Mouse (Mus musculus) kidney, postnatal 10 days (tissue): Measurements from ENCODE around the gene Myl9.

Experiments used
- DNase-seq: peaks from one replicate; pipeline ENCODE4 v3.0.0; 2021; ENCODE audit warnings: mixed read lengths

Myl9 gene

DNA sequence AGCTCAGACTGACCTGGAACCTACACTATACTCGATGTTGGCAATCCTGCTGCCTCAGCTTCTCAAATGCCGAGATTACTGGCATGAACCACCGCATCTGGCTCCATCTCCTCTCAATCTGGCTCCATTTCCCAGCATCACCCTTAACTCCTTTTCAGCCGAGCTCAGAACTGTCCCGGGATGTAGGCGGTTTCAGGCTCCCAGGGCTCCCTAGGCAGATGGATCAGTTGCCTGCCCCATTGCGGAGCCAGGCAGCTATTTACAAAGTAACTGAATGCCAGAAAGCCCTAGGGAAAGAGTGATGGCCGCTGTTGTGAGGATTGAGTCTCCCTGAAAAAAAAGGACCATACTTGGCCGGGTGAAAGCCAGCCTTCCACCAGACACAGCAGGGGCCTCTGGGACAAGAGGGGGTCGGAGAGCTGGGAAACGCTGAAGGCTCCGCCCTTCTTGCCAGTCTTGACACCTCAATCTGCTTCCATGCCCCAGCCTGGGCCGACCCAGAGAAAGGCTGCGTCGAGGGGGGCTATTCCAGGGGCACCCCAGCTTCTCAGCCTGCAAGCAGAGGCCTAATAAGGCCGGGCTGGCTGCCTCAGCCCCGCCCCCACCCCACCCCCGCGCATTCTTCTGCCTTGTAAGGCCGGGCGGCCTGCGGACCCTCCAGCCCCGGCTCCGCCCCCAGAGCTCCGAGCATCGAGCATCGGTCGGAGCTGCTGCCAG lies at the start of gene Myl9:
Gene Myl9 (plus strand): TSS at position 683 of the 717 bp plus-strand sequence.
- DNase-seq: peak; percentile 85

DNA sequence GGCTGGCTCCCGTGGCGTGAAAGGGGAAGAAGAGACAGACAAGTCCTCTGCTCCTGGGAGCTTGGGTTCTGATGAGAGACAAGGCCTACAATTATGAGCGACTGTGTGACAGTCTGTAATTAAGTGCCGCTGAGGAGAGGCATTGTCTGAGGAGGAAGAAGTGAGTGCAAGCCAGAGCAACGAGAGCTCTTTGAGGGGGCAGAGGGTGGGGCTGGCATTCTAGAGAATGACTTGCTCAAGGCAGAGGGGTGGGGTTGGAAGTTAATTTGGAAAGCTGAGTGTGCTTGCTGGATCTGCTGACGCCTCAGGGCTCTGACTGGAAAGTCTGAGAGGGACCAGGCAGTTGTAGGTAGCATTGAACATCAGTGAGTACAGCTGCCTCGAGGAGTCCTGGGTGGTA lies 48.9 kb upstream of the Myl9 start:
- no peak for DNase-seq

DNA sequence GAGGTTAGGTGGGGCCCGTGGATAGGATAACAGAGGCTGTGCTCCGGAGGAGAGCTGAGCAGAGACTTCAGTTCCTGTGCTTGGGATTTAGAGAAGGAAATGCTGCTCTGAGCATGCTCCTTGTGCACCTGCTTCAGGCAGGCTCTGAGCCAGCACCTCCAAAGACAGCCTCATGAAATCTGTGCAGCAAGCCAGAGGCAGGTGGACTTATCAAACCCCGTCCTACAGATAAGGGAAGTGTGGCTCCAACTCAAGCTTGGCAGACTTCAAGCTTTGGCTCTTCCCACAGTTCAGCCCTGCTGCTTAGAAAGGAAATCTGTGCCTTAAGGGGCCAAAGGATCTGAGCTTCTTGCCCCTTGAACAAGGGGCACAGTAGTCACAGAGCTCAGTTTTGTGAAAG lies 48.3 kb upstream of the Myl9 start:
- no peak for DNase-seq

DNA sequence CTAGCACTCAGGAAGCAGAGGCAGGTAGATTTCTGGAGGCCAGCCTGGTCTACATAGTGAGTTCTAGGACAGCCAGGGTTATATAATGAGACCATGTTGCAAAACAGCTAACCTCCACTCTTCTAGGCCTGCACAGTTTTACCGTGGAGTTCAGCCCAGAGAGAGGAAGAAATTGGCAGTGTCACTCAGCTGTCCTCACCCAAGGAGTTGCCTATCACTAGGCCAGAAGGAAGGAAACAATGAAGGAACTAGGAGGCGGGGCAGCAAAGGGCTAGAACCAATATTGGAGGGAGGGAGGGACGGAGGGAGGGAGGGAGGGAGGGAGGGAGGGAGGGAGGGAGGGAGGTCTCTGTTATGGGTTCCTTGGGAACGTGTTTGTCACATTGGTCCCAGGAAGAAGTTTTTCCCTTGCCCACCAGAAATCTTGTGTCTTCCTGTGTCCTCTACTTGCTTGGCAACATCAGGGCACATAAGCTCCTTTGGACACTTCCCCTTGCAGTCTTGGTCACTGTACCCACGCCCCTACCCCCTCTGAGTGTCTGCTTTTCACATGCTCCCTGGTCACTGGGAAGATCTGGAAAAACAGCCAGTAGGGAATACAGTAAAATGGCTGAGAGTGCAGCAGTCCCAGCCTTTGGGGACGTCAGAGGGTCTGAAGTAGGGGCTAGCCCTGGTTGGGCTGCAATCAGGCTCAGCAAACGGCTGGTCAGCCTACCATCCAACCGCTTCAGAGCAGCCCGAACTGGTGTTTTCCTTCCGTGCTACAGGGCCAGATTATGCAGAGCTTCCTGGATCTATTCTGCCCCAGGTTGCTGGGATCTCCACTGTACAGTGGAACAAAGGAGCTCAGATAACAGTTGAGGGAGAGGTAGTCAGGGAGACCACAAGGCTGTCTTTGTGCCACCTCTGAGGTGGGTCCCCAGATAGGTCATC lies 45.4 kb upstream of the Myl9 start:
- DNase-seq: no peak

DNA sequence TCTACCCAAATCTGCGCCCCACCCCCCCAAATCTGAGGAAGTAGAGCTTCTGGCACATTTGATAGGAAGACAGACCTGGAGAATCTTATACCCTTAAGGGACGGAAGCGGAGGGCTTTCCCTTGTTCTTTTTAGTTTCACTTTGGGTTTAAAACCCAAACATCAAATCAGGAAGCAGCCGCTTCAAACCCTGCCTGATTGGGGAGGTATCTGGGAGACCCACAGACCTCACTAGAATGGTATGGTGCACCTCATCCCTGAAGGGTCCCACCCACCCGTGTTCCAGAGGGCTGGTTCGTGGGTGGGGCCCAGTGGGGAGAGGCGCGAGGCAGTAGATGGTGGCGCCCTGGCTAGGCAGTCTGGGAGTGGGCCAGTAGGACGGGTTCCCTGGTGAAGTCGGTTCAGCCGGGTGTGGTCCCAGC lies 44.7 kb upstream of the Myl9 start:
- DNase-seq: no peak

DNA sequence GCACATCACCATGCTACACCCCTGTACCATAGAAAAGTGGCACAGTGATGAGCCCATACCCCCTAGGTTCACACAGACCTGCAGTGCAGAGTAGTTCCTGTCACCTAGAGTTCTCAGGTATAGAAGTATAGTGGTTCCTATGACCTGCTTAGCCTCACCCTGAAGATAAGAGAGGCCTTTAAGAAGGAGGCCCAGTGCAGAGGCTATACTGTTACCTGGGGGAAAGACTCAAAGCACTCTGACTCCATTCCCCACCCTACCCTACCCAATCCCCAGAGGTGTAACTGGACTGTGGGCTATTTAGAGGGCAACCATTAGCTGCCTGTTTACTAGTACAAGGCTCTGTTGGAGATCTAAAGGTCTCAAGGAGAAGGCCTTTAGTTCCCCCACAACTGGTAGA lies 43.6 kb upstream of the Myl9 start:
- DNase-seq: no peak

DNA sequence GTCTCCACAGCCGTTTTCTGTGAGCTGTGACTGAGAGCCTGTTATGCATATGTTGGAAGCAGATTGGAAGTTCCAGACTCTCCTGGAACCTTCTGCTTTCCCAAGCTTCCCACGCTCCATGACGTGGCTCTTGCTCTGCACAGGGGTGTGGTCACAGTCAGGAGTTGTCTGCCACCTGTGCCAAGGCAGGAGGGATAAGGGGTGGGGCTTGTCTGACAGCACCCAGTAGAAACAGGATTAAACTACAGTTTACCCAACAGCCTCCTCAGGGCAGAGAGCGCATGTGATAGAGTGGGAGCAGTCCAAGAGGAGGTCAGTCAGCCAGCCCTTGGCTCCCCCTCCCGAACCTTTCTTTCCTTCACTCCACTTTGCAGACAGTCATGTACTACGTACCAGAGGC lies 43.1 kb upstream of the Myl9 start:
- DNase-seq: peak; percentile 82

DNA sequence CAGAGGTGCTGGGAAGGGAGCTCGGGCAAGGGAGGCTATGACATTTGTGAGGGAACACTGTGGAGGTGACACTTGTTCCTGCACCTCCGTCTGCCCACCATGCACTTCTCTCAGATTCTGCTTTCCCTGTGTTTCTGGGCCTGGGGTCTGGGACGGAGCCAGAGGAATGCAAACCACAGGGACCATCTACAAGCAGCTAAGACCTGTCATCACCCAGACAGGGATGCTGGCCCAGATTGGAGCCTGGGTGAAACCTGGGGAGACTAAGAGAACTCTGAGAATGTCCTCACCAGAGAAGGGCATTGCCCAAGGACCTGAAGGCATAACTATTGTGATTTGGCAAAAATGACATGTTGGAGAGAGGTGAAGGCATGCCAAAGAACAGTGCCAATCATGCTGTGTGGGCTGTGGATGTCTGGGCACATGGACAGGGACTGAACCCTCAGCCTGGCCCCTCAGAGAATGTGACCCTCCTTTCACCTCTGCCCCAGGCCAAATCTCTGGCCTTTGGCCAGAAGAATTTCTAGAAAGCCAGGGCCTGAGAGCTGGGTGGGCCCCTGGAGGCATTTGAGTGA lies 39.4 kb upstream of the Myl9 start:
- DNase-seq: no peak

DNA sequence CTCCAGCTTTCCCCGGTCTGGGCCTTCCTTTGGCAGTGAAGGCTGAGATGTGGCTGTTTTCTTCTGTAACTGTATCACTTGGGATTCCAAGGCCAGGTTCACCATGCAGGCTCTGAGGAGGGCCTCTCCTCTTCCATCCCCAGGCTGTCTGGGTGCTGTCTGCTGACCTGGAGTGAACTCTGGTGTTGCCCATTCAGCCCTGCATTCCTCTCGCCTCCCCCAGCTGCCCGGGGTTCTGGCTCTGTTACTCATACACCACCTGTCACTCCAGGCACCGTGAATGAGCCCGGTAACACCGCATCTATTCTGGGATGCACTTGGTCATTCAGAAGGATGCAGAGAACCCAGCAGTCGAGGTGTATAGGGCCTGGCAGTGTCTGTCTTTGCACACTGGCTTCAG lies 38.4 kb upstream of the Myl9 start:
- peak; percentile 65 for DNase-seq

DNA sequence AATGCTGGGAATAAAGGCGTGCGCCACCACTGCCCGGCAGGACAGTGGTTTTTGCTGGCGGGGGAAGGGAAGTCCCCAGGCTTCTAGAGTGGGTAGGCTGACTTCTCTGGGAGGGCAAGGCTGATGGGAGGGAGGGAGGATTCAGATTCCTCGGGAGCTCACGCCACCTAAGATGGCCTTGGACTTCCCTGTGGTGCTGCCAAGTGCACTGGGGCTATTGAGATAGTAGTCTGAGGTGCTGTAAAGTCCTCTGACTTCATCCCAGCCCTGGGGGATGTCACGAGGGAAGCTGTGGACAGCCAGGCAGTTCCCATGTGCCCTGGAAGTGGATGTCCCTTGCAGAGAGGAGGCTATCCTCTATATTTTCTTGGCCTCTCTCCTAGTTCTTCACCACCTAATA lies 37.2 kb upstream of the Myl9 start:
- DNase-seq: no peak

DNA sequence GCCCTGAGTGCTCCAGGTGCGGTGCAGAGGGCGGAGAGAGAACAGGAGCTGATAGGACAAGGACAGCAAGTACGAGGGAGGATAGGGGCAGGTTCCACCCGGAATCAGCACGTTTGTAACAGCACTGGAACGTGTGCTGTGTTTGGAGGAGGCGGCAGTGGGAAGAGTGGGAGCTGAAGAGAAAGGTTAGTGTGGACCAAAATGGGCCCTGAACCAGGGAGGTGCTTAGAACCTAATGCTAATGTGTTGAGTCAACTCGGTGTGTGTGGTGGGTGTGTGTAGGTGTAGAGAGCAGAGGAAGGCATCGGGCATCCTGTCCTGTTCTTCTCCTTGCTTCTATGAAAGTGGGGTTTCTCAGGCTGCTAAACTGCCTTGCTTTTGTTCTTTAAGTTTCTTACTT lies 34.0 kb upstream of the Myl9 start:
- no peak for DNase-seq

DNA sequence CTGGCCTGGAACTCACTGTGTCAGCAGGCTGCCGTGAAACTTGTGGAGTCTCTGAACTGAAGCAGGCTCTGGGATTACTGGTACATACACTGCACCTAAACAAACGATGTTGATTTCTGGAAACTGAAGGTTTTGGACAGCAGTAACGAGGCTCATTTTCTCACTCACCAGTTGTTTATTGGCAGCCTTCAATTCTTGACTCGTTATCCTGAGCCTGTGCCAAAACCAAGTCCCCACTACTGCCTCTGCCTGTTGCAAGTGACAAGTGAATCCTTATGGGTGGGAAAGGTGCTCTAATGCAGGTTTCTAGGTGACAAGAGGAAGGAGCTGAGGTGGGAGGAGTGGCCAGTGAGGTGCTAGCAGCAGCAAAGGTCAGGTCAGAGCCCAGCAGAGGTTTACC lies 33.2 kb upstream of the Myl9 start:
- no peak for DNase-seq

DNA sequence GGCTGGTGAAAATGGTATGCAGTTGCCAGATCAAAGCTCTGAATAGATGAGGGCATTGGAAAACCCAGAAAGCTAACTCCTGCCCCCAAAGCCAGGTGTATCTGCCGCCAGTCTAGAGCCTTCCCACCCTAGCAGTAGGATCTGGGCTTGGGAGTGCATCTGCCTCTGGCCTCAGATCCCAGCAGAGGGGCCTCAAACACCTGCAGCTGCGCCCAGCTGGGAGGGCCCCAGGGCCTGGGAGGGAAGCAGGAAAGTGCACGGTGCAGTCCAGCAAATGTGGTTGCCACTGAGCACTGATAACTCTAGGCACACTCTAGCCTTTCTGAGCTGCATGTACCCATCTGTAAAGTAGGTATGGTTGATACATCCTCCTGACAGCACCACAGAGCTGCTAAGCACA lies 32.0 kb upstream of the Myl9 start:
- DNase-seq: no peak

DNA sequence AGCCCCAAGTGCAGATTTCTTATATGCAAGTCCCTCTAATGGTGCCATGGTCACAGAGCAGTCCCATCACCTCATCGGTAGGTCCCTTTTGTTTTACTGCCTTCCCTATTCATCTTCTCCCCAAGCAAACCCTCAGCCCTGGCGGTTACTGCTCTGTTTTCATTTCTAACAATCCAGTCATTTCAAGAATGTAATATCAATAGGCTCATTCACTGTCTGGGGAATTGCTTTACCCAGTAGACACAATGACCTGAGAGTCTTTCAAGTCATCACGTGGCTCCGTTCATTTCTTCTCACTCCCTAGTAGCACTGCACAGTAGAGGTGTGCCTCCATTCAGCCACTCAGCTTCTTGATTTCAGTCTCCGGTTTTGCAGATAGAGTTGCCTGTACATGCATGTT lies 30.8 kb upstream of the Myl9 start:
- DNase-seq: no peak

DNA sequence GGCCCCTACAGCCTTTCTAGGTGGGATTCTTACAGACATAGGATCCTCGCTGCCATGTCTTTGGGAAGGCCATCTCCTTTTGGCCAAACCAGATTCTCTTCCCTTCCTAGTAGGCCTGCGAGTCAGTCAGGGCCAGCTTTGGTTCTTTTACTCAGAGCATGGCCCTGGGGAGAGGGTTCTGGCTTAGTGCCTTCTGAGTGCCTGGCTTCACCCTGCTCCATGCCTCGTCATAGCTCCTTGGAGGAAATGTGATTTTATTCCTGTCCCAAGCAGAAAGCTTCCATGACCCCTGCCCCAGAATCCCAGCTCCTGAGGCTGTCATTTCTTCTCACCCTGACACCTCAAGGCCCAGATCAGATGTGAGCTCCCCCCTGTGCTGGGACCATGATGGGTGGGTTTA lies 27.9 kb upstream of the Myl9 start:
- no peak for DNase-seq

DNA sequence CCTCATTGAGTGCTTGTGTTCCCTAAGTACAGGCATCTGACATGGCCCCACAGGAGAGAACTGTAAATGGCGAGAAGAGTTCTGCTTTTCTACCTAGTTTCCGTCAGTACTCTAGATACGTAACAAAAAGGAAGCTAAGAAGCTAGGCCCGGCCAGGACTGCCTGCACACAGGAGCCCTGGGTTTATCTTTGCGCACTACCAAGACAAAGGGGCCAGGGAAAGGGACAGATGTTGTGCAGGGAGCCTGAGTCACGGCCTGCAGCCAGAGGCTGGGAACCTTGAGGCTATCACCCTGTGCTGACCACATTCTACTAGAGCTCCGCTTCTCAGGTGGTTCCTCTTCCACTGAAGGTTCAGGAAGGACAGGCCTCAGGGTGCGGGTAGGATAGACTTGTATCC lies 25.5 kb upstream of the Myl9 start:
- DNase-seq: no peak

DNA sequence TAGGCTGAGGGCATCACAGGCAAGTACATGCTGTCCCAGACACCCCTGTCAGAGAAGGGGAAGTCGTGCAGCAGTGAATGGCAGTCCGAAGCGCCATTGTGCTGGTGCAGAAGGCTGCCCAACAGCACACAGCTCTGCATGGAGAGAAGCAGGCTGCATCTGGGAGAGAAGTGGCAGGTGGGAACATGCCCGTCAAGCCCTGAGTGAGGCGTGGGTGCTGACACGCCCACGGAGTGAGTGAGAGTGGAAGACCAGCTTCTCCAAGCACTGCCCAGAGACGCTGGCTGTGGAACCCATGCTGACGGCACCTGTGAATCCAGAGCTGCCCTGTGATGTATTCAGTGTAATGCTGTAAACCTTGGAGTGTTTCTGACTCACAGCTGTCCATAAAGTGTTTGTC lies 18.3 kb upstream of the Myl9 start:
- DNase-seq: no peak

DNA sequence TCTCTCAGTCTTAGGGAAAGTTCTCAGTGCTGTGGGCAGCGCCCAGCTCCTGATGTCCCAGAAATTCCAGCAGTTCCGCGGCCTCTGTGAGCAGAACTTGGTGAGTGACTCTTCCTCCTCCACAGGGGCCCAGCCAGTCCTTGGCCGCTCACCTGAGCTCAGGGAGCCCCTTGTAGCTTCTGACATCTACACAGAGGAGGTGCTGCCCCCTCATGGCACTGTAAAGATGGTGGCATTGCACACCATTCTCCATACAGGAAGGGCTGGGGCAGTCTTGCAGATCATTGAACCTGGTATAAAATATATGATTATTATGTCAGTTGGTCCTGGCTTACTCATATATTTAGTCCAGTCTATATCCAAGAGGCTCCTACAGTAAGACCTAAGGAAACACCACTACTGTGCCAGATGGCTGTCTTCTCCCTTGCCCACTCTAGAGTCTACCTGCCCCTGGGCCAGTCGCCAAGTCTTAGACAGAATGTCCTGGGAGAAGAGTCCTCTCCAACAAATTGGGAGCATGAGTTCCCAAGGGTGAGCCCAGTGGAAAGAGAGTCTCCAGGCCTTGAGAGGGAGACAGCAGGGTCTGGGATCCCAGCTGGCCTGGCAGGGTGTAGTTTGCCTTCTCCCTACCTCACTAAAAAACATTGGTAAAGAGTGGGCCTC lies 14.2 kb upstream of the Myl9 start:
- DNase-seq: peak; percentile 58

DNA sequence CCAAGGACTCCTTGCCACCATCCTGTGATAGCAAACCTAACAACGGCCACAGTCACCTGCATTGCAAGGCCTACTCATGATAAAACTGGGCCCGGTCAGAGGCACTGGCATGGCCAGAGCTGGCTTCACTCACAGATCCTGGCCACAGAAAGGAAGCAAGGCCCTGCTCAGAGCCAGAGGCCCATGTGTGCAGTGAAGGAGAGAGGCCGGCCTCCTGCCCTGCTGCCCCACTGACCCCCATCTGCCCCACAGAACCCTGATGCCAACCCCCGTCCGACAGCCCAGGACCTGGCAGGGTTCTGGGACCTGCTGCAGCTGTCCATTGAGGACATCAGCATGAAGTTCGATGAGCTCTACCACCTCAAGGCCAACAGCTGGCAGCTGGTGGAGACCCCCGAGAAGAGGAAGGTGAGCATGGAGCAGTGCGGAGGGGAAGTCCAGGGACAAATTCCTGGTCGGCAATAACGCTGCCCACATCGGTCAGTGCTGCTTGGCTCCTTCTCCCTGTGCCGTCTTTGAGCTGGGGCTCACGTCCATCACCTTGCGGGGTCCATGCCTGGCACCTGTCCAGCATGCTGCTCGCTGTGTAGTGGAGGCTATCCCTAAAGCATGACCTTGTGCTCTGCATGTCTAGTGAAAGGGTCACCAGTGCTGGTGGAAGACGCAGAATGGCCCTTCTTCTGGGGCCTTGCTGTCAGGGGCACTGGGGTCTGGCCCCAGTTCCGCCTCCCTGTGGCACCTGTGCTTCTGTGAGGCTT lies 13.5 kb upstream of the Myl9 start:
- DNase-seq: no peak

DNA sequence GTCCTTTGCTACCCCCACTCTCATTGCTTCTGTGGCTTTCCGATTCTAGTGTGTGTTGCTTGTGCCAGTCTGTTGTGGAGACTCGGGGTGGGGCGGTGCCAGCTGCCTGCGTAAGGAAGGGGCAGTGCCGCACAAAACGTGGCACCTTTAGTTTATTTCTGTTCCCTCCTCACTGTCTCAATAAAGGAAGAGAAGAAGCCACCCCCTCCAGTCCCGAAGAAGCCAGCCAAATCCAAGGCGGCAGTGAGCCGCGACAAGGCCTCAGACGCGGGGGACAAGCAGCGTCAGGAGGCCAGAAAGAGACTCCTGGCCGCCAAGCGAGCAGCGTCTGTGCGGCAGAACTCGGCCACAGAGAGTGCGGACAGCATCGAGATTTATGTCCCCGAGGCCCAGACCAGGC lies 12.7 kb upstream of the Myl9 start:
- DNase-seq: peak; percentile 61

DNA sequence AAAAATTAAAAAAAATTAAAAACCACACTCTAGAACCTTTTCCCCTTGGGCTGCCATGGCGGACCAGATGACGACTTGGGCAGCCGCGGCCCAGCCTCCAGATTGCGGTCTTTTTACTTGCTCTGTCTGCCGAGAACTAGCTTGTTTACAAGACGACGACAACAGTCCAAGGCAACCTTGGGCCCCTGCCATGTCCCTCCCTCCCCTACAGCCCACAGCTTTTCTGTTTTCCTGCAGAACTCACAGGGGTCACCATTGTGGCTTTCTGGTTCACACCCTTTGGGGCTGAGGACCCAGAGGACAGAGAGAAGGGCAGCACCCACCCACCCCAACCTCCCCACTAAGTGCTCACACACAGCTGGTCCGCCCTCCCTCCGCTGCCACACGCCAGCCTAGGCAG lies 12.1 kb upstream of the Myl9 start:
- peak; percentile 90 for DNase-seq

DNA sequence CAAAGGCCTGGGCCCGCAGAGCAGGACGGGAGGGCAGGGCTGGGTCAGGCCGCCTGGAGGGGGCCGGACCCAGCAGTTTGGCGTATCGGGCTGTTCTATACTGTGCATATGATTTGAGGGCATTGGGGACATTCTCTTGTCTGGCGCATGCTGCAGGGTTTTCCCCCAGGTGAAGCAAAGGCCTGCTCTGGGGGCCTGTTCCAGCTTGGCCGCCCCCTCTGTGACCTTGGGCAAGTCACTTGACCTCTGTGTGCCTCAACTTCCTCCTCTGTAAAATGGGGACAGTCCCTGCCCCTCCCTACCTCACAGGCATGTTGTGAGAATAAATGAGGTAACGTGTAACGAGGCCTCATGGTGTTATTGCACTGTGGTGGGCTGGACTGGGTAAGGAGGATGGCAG lies 11.2 kb upstream of the Myl9 start:
- DNase-seq: no peak

DNA sequence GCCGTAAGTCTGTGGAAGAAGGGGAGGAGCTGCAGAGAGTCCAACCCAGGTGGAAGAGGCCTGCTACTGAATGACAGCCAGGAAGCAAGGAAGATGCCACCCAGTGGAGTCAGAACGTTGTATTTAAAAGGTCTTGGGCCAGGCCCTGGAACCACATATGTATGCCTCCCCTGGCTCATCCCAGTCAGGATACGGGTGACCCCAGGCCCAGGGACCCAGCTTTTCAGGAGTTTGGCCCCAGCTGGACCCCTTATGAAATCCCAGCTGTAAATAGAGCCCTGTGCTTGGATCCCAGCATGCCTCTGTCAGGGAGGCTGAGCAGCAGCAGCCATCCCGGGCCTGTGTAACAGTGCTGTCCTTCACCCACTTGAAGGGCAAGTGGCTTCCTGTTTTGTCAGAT lies 10.5 kb upstream of the Myl9 start:
- DNase-seq: no peak
